Mouse (Mus musculus) embryonic fibroblast, embryonic 13.5 days (primary cell): ENCODE data around the gene Gys1.

Experiments used
- CTCF ChIP-seq: IDR thresholded peaks from 2 replicates; pipeline ENCODE4 v1.5.1; 2011; ENCODE audit warnings: mild to moderate bottlenecking, control low read depth, low read length, moderate library complexity, borderline replicate concordance; ENCODE audit not compliant: insufficient read depth
- POLR2A ChIP-seq: IDR thresholded peaks from 2 replicates; pipeline ENCODE4 v1.6.1; 2011; ENCODE audit warnings: low read depth, mild to moderate bottlenecking, control low read depth, low read length, moderate library complexity

GRCm38 (mm10) chr7:45488293-45489204 lies 53.9 kb downstream of the Gys1 start, which contains the start of gene Dhdh:
- peak; percentile 51; the same call in 1 of the 2 replicates for TF ChIP-seq POLR2A
- no peak for TF ChIP-seq CTCF
